Mouse (Mus musculus) gastrocnemius, postnatal 4 days (tissue): ENCODE data around the gene Csmd2. TPM values are rescaled to one million over a fixed set of nuclear protein-coding genes. Genes with fewer than 3 reads are reported as not detected.
"Not testable (repeated sequence)": the region's sequence is repeated elsewhere in the genome, so short reads cannot be mapped to it uniquely, and the experiment has no call there.

ENCODE experiments used
- DNase-seq, 2 experiments: peaks; one replicate each; pipeline ENCODE4 v3.0.0; 2021 to 2022; ENCODE audit warnings: low spot score in 2 of 2, mixed read lengths in 2 of 2
- total RNA-seq, 2 experiments: library from RNA; stranded (reverse); gene quantifications; 2 replicates each; pipeline ENCODE4 v1.2.3; 2021

Gene Csmd2
- total RNA-seq, 2 experiments from 2014 or later, result 0.36 to 0.52 TPM

GRCm38 (mm10) chr4:128476249-128476648, 488.6 kb downstream of the Csmd2 start:
- DNase-seq, result no peak

- DNase-seq, result no peak
These were observed 496.2 kb downstream of the Csmd2 start for GRCm38 (mm10) chr4:128483891-128484290.

GRCm38 (mm10) chr4:128484679-128485078, 497.0 kb downstream of the Csmd2 start:
- no peak for DNase-seq

- no peak for DNase-seq
These were observed 502.0 kb downstream of the Csmd2 start for GRCm38 (mm10) chr4:128489521-128490100.

GRCm38 (mm10) chr4:128492055-128492454, 504.4 kb downstream of the Csmd2 start:
- no peak for DNase-seq

- no peak for DNase-seq
These were observed 512.3 kb downstream of the Csmd2 start for GRCm38 (mm10) chr4:128499980-128500379.

GRCm38 (mm10) chr4:128506878-128507277, 519.2 kb downstream of the Csmd2 start:
- DNase-seq, result no peak

- DNase-seq, result no peak
These were observed 522.2 kb downstream of the Csmd2 start for GRCm38 (mm10) chr4:128509885-128510284.

GRCm38 (mm10) chr4:128514496-128514895, 526.8 kb downstream of the Csmd2 start:
- no peak for DNase-seq

GRCm38 (mm10) chr4:128521276-128521675, 533.6 kb downstream of the Csmd2 start:
- DNase-seq, result no peak

GRCm38 (mm10) chr4:128543378-128543777, 555.7 kb downstream of the Csmd2 start:
- DNase-seq, result no peak

GRCm38 (mm10) chr4:128543956-128544486, 556.4 kb downstream of the Csmd2 start:
- not testable (repeated sequence) for DNase-seq

- no peak for DNase-seq
These were observed 563.1 kb downstream of the Csmd2 start for GRCm38 (mm10) chr4:128550756-128551155.

- no peak for DNase-seq
These were observed 566.5 kb downstream of the Csmd2 start for GRCm38 (mm10) chr4:128554198-128554597.

GRCm38 (mm10) chr4:128560327-128560726, 572.7 kb downstream of the Csmd2 start:
- DNase-seq, result no peak

GRCm38 (mm10) chr4:128575811-128576210, 588.2 kb downstream of the Csmd2 start:
- DNase-seq, result no peak

GRCm38 (mm10) chr4:128579182-128579581, 591.5 kb downstream of the Csmd2 start:
- DNase-seq, result no peak

GRCm38 (mm10) chr4:128593286-128593685, 605.6 kb downstream of the Csmd2 start:
- no peak for DNase-seq

GRCm38 (mm10) chr4:128594062-128594461, 606.4 kb downstream of the Csmd2 start:
- DNase-seq, result no peak

- DNase-seq, result no peak
These were observed 610.3 kb downstream of the Csmd2 start for GRCm38 (mm10) chr4:128597801-128598560.

GRCm38 (mm10) chr4:128606586-128606985, 618.9 kb downstream of the Csmd2 start:
- no peak for DNase-seq

- no peak for DNase-seq
These were observed 620.0 kb downstream of the Csmd2 start for GRCm38 (mm10) chr4:128607661-128608060.
